Mouse (Mus musculus) activated CD4-positive, CD25-positive, alpha-beta regulatory T cell (primary cell): Measurements from ENCODE around the gene Myog. TPM values are rescaled to one million over a fixed set of nuclear protein-coding genes. Genes with fewer than 3 reads are reported as not detected.

Source experiments
- polyA plus RNA-seq, 2 experiments: library from polyadenylated mRNA; unstranded; fragments of 100-300 nt; shearing (Covaris generic); gene quantifications; one replicate each; pipeline ENCODE4 v1.2.1; 2017

Myog gene
- not detected for polyA plus RNA-seq

DNA sequence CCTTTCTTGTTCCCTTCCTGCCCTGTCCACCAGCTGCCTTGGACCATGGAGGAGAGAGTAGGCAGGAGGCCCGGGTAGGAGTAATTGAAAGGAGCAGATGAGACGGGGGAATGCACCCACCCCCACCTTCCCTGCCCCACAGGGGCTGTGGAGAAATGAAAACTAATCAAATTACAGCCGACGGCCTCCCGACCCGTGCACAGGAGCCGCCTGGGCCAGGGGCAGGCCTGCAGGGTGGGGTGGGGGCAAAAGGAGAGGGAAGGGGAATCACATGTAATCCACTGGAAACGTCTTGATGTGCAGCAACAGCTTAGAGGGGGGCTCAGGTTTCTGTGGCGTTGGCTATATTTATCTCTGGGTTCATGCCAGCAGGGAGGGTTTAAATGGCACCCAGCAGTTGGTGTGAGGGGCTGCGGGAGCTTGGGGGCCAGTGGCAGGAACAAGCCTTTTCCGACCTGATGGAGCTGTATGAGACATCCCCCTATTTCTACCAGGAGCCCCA, at the start of gene Myog:
TSS of gene Myog (plus strand) at position 392 of the 502 bp plus-strand sequence.

GRCm38 (mm10) chr1:134332770-134333271, 43.0 kb downstream of the Myog start, which contains the start of gene Ppfia4:
Ppfia4 (minus strand) TSS chr1:134332928.

Other genes starting within 250 kb of the Myog start
- 100 to 1,000 TPM in 1 of 2 experiments, 10 to 100 TPM in 1; 91.7 to 160 TPM for gene Btg2, start 210.9 kb upstream of the Myog start, polyA plus RNA-seq
- under 1 TPM in 1 of 2 experiments, not detected in 1; 0.27 TPM for gene Chit1, start 178.7 kb upstream of the Myog start, polyA plus RNA-seq
- gene Chil1, start 107.8 kb upstream of the Myog start, polyA plus RNA-seq, result under 1 TPM; 0.16 to 0.49 TPM
- gene Mybph, start 96.5 kb upstream of the Myog start, polyA plus RNA-seq, result not detected
- under 1 TPM in 1 of 2 experiments, not detected in 1; 0.10 TPM for gene Adora1, start 54.6 kb upstream of the Myog start, polyA plus RNA-seq
- under 1 TPM in 1 of 2 experiments, not detected in 1; 0.32 TPM for gene Ppfia4, start 42.9 kb downstream of the Myog start, polyA plus RNA-seq
- 10 to 100 TPM; 59.5 to 62.0 TPM for gene Tmem183a, start 72.0 kb downstream of the Myog start, polyA plus RNA-seq
- not detected for gene 4933406M09Rik, start 96.0 kb downstream of the Myog start, polyA plus RNA-seq
- 10 to 100 TPM; 19.6 to 21.5 TPM for gene Cyb5r1, start 115.6 kb downstream of the Myog start, polyA plus RNA-seq
- 10 to 100 TPM; 74.3 to 93.2 TPM for gene Adipor1, start 125.4 kb downstream of the Myog start, polyA plus RNA-seq
- 10 to 100 TPM; 17.2 to 19.3 TPM for gene Klhl12, start 165.5 kb downstream of the Myog start, polyA plus RNA-seq
- gene Rabif, start 204.7 kb downstream of the Myog start, polyA plus RNA-seq, result 10 to 100 TPM; 42.6 to 45.4 TPM